Mouse (Mus musculus) adrenal gland, adult 2 months (tissue): ENCODE measurements around the gene Btbd16. TPM values are rescaled to one million over a fixed set of nuclear protein-coding genes. Genes with fewer than 3 reads are reported as not detected.
A peak's percentile ranks its signal among the peaks of the same experiment; 100 is the strongest.

Source experiments
- DNase-seq: peaks from one replicate; pipeline ENCODE4 v3.0.0; 2021
- polyA plus RNA-seq: library from polyadenylated mRNA; depleted of rRNA; stranded (reverse); fragments of >200 nt; gene quantifications from 2 replicates; pipeline ENCODE4 v1.2.3, GENCODE M21; 2012
- total RNA-seq, 2 experiments: library from RNA; stranded (reverse); gene quantifications; 2 replicates each; pipeline ENCODE4 v1.2.3; 2021

Gene Btbd16
- total and polyA plus RNA-seq, 3 experiments = not detected

DNA sequence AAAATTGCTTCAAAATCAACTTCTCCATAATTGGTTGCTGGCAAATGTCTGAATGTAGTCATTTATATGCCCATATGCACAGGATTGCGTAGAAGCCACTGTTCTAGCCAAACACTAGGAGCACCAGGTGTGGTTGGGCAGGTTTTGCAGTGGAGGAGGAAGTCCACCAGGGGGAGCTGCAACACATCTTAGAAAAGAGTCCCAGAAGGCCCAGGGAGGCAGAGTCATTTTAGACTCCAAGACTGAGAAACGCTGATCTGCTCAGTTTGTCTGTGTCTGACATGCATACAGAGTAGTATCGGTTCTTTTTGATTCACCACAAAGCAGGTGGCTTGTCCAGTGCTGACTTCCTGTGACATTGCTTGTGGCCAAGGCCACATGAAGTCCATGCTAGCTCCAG is 3.2 kb upstream of the Btbd16 start:
- DNase-seq = peak; percentile 82

DNA sequence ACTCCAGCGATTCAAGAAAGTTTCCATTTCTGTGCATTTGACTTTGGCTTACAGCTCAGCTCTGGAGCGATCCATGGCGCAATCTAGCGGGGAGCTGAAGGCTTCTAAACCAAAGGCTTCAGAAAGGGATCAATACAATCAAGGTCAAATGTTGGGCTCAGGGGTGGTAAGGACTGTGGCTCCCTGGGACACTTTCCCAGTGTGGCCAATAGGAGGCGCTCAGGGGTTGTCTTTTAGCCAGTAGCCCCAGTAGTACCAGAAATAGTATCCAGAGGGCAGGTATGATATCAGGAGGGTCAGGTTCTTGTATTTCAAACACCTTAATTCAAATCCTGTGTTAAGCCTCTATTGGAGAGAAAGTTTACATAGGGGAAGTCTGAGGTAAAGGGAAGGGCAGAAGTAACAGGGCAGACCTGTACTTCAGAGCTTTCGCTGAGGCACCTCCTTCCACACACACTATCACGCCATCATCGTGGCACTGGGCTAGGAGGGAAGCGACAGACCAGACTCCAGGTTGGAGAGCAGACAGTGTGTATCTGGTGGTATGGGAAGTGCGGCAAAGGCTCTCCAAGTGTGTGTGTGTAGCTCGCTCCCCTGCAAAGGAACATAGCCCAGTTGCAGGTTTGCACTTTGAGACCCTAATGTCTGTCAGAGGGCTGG is 568 bp upstream of the Btbd16 start:
- peak; percentile 55 for DNase-seq

DNA sequence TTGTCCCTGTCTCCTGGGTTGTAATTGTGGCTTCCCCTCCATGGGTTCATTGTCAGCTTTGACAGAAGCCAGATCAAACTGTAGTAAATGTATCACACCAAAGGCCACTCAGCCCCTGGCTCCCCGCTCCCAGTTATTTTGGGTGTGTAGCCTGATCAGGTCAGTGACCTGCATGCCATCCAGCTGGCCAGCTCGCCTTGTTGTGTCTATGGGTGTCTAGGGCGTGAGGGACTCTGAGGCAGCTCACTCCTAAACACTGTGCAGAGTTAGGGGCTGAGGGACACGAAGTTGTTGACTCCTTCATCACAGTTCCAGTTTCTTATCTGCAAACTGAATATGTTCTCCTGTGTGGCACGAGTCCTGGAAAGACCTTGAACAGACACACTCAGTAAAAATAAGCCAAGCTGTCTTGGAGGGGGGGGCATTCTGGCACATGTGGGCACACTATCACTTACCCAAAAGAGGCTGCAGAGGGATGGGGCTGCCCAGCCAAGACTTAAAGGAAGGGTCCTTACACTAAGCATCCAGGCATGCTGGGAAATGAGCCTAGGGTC is 7.1 kb downstream of the Btbd16 start:
- DNase-seq = no peak

DNA sequence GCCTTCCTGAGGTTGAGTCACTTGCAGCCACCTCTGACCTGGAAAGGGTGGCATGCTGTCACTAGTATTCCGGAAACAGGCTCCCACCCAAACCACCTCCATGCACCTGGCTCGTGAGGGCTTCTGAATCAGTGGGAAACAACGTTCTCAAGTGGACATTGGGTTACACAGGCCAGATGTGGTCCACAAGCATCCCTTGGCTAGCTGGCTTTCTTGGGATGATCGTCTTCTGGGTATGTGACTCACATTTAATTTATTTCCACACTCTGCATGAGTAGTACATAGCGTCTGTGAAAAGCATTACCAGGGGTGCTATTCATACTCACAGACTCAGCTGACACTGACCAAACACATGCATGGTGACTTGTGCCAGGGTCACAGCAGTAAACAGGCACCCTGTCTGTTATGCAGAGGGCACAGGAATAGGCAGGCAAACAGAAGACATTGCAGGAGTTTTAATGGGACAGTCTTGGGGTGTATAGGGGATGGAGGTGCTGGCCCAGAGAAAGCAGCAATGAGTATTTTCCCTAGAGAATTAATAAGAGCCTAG is 8.7 kb downstream of the Btbd16 start:
- DNase-seq = no peak

DNA sequence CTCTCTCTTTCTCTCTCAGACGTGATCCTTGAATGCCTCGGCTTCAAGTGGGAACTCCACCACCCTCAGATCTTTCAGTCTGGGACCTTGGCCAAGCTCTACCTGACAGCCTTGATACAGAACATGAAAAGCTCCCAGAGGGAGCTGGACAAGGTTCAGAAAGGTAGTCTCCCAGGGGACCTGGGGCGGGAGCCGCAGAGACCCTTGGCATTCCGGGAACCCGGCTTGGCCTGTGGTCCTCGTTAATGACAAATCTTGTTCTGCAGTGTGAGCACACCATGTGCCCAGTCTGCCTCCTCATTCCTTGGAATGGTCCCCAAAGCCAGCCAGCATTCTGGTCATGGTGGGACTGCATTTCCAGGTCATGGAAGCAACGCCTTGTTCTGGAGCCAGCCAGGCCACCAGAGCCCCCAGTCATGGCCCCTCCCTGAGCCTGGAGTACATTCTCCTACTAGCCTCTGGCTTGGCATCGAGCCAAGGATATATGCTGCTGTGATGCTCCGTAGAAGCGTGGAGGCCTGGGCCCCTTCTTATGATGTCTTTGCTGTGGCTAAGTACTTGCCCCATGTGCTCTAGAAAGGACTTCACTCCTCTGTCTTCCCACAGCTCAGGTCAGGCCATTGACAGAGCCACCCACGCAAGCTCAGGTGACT is 12.2 kb downstream of the Btbd16 start:
- no peak for DNase-seq

DNA sequence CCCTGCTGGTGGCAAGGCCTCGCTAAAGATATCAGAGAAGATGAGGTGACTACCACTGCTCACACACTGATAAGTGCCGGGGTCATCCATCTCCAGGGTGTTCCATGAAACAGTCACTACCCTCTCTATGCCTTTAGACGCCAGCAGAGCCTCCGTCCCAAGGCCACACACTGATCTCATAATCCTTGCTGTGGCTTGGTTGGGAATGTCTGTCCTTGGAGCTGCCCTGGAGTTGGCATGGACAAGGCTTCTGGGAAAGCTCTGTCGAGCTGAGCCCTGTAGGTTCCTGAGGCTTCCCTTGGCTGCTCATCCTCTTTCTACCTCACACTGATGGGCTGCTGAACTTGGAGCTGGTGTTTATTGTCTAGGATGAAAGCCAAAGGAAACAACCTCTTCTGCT is 12.8 kb downstream of the Btbd16 start:
- DNase-seq = peak; percentile 86

DNA sequence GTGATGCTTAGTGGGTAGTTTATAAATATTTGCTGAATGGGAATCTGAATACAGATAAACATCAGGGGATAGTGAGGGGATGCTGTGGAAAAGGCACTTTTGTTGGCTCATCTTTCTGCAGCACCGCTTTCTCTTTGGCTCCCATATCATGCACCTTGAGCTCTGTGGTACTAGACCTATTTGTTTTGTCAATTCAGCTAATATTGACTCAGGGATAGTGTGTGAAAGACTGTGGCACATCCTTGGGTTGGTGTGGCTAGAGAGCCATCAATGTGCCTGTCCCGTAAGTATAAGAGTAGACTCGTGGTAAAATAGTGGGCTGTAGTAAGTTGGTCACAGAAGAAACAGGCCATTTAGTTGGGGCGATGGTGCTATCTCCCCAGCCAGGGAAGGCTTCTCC is 13.7 kb downstream of the Btbd16 start:
- no peak for DNase-seq

DNA sequence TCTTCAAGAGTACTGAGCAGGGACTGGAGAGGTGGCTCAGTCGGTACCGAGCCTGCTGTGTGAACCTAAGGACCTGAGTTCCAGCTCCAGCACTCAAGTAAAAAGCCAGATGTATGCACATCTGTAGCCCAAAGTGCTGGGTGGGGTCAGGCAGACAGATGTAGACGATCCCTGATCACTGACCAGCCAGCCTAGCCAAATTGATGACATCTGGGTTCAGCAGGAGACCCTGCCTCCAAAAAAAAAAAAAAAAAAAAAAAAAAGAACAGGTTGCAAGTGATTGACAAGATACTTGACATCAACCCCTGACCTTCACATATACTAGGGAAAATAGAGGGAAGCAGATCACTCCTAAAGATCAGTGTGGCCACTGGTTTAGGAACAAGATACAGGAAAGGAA is 15.1 kb downstream of the Btbd16 start:
- no peak for DNase-seq

DNA sequence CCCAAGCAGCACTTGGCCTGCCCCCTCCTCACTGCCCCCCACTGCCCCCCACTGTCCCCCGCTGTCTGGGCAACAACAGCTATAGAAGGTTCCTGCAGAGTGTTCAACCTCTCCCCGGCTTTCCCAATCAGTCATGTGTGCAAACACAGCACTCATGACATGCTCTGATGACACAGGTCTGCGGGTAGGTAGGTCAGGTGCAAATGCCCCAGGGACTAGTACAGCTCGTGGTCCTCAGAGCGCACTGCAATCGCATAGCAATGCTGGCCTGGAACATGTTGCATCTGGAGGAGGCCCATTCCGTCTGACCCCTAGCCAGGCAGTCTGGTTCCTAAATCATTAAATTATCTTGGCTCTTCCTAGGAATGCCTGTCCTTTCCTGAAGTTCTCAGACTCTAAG is 15.6 kb downstream of the Btbd16 start:
- no peak for DNase-seq

DNA sequence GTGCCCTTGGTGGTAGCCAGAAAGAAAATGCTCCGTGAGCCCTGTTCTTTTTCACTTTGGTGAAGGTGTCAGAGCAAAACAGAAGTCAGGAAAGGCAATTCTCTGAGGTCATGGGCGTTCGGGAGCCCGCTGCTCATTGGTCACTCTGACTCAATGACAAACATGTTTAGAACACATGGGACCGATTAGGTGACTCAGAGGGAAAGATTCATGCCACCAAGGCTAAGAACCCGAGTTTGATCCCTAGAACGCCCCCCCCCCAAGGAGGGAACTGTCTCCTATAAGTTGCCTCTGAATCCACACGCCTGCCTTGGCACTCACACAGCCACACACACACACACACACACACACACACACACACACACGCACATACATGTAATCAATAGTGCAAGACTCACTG is 19.8 kb downstream of the Btbd16 start:
- peak; percentile 47 for DNase-seq

DNA sequence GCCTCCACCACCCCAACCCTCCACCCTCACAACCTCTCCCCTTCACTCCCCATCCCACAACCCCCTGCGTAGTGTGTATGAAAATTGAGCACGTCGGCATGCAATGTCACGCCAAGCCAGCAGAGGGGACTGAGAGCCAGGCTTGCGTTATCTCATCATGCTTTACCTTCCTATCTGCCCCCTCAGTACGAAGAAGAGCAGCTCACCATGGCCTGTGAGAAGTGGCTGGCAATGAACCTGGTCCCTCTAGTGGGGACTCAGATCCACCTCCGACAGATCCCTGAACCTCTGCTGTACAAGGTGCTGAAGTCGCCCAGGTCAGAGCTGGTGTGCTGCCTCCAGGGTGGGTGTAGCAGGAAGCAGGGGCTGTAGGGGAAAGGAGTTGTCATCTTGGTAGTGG is 22.9 kb downstream of the Btbd16 start:
- DNase-seq = no peak

DNA sequence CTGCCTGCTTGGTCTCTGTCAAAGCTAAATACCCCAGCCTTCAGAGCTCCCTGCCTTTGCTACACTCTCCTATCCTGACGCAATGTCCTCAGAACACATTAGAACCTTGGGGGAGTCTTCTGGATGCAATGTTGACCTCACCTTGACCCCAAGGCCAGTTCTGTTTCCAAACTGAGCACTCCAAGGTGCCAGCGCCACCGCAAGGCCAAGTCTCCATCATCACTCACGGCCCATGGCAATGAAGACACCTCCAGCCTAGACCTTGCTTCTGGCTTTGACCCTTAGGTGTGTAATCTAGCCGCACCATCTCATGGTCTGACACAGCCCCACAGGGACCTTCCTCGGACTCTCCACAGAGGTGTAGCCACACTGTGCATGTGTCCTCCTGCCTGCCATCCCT is 23.7 kb downstream of the Btbd16 start:
- DNase-seq = no peak

DNA sequence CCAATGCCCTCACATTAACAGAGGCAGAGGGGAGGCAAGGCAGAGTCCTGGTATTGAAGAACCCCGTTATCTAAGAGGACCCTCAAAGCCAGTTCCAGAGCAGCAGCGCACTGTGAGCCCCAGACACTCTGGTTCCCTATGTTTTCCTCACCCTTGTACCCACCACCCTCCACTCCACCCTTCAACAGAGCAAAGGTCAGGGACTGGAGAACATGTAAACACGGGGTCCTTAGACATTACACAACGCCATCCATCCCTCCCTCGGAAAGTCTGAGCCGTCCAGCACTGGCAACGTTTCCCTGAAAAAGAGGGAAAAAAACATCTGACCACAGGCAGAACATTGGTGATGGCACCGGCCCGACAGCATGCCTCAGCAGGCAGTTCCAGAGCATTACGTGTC is 25.5 kb downstream of the Btbd16 start:
- no peak for DNase-seq

DNA sequence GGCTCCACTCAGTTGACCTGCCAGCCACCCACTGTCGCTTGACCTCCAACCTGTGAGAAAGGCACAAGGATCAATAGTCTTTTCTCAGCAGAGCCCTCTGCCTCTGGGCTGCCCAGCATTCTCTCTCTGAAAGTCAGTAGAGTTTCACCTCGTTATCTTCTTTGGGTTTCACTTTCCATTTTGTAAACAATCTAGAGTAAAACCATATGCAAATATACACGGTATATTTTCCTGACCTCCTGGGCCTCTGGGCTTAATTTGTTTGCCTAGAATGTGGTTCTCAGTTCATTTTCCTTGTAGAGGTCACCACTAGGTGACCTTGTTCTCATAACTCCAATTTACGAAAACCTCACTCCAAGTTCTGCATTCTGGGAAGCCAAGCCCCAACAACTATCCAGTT is 26.8 kb downstream of the Btbd16 start:
- no peak for DNase-seq

DNA sequence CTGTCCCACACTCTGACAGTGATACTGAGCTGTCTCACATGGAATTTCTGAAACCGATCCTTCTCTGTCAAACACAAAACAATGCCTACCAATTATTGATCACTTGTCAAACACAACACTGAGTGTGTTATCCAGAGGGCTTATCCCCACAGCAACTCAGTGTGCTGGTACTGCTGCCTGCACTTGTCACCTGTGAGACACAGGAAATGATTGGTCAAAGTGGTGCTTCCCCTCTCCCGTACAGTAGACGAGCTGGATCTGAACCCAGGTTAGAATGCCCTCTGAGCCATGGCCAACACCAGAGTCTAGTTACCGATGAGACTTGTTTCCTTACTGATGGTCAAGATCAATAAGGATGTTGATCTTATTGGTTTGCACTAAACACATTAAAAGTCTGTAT is 27.9 kb downstream of the Btbd16 start:
- DNase-seq = no peak

DNA sequence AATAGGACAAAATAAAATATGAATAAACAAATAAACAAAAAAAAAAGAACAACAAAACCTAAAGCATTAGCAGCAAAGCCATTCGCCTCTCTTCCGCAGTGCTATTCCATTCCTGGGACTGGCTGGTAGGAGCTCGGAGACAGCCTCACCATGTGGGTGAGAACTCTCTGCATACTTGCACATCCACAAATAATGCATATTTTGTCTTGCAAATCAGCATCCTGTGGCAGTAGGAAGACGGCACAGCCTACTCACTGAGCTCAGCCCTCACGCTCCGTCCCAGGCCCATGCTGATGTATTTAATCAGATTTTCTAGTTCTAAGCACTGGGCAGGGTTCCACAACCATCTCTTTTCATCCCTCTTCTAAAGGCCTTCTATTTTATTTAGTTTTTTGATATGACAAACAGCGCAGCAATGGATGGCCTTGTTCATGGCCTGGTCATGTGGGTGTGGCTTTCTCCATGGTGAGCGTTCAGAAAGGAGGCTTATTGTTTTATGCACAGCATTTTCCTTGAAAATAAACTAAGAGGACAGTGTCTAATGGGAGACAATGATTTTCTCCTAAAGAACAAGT is 29.5 kb downstream of the Btbd16 start:
- peak; percentile 60 for DNase-seq

DNA sequence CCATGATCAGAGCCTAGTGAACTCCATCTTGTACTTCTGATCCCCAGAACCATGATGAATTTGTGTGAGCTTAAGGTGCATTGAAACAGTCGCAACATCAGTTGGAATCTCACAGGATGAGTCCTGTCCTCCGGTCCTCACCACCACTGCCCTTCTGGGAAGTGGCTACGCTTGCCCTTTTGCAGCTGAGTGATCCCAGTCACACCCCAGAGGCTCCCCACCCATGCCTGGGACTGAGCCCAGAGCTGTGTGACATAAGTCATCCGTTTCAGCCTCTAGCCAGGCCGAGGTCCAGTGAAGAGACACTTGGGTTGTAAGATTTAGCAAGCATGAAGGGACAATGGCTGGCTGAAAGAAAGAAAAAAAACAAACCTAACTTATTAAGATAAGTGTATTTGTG is 31.1 kb downstream of the Btbd16 start:
- DNase-seq = no peak

DNA sequence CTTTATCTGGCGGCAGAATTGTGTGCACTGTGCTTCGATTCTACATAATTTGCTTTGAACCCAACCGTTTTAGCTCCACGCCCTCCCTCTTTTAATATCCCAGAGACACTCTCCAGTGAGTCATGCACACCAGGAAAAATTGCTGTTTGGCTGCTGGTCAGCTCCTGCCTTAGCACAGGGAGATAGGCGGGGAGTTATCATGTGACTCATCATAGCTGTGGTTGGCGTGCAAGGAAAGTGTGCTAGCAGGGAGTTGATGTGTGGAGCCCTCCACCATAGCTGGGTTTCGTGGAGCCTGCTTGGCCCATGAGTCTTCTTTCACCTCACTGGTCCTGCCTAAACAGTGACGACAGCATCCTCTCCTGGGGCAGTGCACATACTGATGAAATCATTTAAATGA is 33.9 kb downstream of the Btbd16 start:
- peak; percentile 88 for DNase-seq

DNA sequence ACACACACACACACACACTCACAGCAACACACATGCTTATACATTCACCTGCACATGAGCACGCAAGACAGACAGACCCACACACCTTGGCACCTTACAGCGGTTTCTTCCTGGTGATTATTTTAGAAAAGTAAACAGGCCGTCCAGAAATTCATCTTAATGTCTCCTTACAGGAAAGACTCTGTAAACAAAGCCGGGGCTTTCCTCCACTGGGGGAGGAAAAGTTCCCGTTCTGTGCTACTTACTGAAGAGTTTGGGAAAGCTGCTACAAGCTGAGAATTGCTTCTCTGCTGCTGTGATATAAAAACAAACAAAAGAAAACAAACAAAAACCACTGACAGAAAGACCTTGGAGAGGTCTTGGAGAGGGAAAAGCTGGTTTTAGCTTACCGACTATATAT is 34.8 kb downstream of the Btbd16 start:
- no peak for DNase-seq

DNA sequence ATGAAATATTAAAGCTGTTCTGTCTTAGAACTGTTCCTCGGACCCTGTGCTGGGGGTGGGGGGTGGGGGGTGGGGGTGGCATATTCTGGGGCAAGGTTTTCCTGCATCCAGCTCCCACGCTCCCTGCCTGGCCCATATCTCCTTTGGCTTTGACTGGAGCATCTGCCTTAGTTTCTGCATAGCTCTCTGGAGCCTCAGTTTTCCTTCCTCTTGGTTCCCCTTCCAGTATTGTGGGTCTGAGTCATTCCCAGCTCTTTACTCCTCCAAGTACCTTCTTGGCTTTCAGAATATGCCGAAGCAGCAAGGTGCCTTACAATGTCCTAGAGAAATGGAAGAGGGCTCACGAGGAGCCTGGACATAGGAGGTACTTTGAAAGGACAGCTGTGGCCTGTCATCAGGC is 36.4 kb downstream of the Btbd16 start:
- DNase-seq = no peak

DNA sequence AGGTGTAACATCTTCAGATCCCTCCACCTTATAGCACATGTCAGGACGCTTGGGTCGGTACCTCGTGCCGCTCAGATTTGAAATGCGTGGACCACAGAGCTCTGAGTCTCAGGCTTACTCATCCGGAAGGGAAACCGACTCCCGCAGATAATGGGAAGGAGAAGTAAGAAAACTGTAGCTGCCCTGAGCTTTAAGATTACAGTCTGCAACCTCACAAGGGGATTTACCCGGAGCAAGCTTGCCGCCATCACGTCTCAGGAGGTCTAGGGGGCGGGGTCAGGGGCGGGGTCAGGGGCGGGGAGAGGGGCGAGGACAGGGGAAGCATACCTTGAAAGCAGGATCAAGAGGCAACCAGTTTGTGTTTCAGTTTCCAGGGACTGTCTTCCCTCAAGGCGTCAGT is 38.5 kb downstream of the Btbd16 start:
- no peak for DNase-seq

DNA sequence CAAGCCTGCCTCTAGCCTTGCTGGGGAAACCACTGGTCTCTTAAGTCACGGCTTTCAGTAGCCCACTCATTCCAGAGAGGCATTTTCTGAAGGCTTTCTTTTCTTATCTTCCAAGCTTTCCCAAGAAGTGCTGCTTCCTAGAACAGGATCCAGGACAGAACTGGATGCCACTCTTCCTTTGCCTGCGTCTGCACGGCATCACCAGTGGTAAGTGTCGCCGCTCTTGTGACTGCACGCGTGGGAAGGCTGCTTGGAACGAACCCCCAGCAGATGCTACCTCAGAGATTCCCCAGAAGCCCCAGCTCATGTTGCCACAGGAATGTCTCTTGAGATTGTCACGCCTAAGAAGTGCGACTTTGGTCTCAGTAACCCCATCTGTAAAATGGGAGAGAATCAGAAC is 41.7 kb downstream of the Btbd16 start:
- DNase-seq = no peak

DNA sequence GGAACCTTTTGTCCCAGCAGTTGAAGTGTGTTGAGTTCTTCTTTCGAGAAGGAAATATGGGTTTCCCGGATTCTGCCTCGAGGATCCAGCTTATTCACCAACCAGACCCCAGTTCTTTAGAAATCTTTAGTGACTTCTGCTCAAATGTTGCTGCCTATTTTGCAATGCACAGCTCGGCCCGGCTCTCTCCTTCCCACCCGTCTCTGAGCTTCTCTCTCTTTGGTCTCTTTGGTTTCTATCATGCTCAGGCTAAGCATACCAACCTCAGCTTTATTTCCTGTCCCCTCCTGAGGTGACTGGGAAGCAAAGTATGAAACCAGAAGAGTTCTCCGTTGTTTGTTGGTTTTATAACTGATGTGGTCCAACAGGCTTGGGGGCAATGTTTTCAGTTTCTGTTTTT is 42.4 kb downstream of the Btbd16 start:
- DNase-seq = no peak
